Mouse (Mus musculus): ENCODE data around the gene Ccdc177. TPM values are rescaled to one million over a fixed set of nuclear protein-coding genes. Genes with fewer than 3 reads are reported as not detected.
"Not testable (repeated sequence)": the region's sequence is repeated elsewhere in the genome, so short reads cannot be mapped to it uniquely, and the experiment has no call there.

The Ccdc177 gene
- total RNA-seq (2021): not detected
- long read RNA-seq, experiment 1: 0 reads
- long read RNA-seq, experiment 2: 0 reads

DNA sequence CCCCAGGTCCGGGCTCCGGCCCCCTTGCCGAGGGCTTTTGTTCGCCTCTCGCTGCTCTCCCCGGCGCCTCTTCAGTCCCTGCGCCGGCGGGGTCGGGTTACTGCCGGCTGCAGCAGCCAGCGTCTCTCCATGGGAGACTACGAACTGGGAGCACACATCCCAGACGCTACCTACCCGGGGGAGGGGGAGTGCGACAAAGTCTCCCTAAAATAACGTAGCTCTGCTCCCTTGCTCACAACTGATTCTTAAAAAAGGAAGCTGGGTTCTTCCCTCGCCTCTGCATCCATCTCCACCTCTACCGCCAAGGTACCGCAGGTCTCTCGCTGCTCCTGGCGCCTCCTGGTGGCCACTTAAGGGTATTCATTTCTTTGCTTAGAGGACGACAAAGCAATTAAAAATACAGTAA is at the start of gene Ccdc177:
Gene Ccdc177 (minus strand): TSS at position 292 of the 406 bp plus-strand sequence.
- DNase-seq (ENCODE audit: low spot score): peak; percentile 62

GRCm38 (mm10) chr12:80810005-80810404 is 49.5 kb upstream of the Ccdc177 start:
- DNase-seq (ENCODE audit: low spot score): no peak

- no peak for DNase-seq (ENCODE audit: low spot score)
Measured at GRCm38 (mm10) chr12:80807451-80808085, 47.1 kb upstream of the Ccdc177 start.

GRCm38 (mm10) chr12:80804861-80805428 is 44.5 kb upstream of the Ccdc177 start:
- DNase-seq (ENCODE audit: low spot score): no peak

DNA sequence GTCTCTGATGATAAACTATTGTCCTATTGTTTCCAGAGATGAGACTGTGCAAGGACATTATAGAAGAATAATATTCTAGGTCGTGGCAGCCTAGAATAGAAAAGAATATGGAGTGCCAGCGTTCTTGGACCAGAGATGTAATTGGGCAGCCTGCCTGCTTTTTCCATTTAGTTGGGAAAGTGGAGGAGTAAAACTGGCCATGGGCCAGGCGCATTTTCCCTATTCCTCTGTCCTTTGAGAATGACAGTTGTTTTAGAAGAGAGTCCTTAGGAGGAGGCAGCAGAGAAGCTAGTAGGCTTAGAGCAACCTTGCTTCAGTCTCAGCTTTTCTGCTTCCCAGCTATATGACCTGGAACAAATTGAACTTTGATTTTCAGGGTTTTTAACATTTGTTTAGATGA is 43.4 kb upstream of the Ccdc177 start:
- DNase-seq (ENCODE audit: low spot score): peak; percentile 55

DNA sequence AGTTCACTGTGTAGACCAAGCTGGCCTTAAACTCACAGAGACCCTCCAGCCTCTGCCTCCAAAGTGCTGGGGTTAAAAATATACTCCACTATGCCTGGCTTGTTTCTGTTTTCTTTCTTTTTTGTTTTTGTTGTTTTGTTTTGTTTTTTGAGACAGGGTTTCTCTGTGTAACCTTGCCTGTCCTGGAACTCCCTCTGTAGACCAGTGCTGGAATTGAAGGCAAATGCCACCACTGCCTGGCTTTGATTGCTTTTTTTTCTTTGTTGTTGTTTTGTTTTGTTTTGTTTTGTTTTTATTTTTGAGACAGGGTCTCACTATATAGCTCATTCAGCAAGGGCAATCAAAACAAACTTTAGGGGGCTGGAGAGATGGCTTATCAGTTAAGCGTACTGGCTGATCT is 41.0 kb upstream of the Ccdc177 start:
- no peak for DNase-seq (ENCODE audit: low spot score)

DNA sequence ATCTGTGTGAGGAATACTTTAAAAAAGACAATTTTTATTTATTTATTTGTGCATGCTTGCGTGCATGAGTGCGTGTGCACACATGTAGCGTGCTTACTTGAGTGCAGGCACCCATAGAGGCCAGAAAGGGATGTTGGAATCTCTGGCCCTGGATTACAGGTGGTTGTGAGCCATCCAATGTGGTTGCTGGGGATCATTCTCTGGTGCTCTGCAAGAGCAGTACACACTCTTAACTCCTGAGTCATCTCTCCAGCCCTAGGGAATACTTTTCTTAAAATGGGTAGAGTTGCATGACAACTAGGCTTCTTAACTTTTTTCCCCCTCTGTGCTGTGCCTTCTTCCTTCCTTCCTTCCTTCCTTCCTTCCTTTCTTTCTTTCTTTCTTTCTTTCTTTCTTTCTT is 39.7 kb upstream of the Ccdc177 start:
- DNase-seq (ENCODE audit: low spot score): no peak

DNA sequence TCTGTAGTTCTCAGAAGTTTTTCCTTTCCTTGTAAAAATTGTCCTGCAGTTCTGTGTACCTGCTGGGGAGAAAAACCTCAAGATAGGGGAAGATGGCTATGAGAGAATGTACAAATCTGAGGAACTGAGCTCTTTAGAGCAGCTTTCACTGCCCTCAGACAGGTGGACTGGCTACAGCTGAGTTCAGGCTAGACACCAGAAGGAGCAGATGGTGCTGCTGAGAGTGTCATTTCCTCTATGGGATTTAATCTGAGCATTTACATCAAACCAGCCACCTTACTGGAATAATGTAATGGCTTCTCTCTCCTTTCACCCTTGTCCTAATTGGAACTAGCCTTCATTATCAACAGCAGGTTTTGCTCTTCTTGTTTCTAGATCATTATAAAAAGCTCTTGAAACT is 37.8 kb upstream of the Ccdc177 start:
- no peak for DNase-seq (ENCODE audit: low spot score)

GRCm38 (mm10) chr12:80794935-80795785 is 34.7 kb upstream of the Ccdc177 start:
- no peak for DNase-seq (ENCODE audit: low spot score)

DNA sequence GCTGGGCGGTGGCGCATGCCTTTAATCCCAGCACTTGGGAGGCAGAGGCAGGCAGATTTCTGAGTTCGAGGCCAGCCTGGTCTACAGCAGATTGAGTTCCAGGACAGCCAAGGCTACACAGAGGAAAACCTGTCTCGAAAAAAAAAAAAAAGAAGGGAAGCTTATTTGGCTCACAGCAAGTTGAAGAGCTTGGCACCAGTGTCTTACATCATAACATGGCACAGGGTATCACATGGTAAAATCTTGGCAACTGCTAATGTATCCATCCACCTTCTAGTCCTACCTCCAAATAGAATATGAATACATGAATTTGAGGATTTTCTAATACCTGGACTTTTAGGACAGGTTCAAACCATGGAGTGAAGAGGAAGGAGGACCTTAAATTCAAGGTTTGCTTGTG is 34.0 kb upstream of the Ccdc177 start:
- no peak for DNase-seq (ENCODE audit: low spot score)

- DNase-seq (ENCODE audit: low spot score): no peak
Measured at GRCm38 (mm10) chr12:80793535-80793934, 33.0 kb upstream of the Ccdc177 start.

GRCm38 (mm10) chr12:80792867-80793266 is 32.4 kb upstream of the Ccdc177 start:
- no peak for DNase-seq (ENCODE audit: low spot score)

- no peak for DNase-seq (ENCODE audit: low spot score)
Measured at GRCm38 (mm10) chr12:80791571-80792444, 31.3 kb upstream of the Ccdc177 start.

- DNase-seq (ENCODE audit: low spot score): no peak
Measured at GRCm38 (mm10) chr12:80790700-80791570, 30.4 kb upstream of the Ccdc177 start.

DNA sequence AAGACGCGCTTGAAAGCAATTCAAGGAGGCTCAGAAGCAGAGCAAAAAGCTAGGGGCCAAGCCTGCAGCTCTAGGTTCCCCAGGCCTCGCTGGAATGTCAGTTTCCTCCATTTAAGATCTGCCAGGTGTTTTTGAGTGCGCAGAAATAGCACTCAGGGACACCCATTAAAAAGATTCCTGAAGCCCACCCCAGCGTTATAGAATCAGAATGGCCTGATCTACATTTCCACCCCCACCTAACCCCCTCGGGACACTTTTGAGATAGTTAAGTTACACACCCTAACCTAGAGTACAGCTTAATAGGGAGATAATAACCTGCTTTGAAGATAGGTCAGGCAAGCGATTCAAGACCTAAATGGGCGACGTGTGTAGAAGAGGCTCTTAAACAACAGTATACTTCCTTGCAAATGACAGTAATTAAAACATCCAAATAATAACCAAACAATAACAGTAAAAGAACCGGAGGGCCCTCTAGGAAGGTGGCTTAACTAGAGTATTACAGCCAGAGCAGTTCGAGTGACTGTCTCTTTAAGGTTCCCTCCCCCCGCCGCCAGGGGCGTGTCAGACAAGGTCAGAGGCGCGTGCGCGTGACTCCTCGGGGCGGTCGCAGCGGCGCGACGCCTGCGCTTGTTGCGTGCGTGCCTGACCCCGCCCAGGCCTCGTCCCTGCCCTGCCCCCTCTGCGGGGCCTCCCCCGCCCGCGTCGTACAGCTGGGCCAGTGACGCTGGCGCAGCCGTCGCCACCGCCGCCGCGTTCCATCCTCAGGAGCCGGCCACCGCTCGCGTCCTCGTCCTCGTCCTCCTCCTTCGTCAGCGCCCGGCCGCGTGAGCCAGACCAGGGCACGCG is 29.6 kb upstream of the Ccdc177 start, which contains the start of gene Susd6:
Gene Susd6 (plus strand): TSS at position 662 of the 846 bp plus-strand sequence.
- peak; percentile 99 for DNase-seq (ENCODE audit: low spot score)

GRCm38 (mm10) chr12:80789276-80789675 is 28.8 kb upstream of the Ccdc177 start:
- not testable (repeated sequence) for DNase-seq (ENCODE audit: low spot score)

- DNase-seq (ENCODE audit: low spot score): no peak
Measured at GRCm38 (mm10) chr12:80788188-80788587, 27.7 kb upstream of the Ccdc177 start.

DNA sequence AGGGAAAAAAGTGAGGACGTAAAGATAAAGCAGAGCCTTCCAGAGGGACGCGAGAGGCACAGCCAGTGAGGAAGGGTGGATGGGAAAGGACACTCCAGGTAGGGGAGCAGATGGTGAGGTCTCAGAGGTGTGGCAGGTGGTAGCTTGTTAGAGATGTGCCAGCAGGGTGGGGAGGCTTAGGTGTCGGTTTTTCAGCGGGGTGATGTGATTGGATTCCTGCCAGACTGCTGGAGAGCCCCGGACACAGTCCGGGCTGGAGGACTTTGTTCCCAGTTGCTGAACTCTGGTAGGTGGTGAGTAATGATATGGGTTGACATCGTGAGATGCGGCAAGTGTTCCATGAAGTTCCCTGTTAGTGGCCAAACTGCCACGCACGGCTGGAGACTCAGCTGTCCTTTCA is 27.1 kb upstream of the Ccdc177 start:
- no peak for DNase-seq (ENCODE audit: low spot score)

DNA sequence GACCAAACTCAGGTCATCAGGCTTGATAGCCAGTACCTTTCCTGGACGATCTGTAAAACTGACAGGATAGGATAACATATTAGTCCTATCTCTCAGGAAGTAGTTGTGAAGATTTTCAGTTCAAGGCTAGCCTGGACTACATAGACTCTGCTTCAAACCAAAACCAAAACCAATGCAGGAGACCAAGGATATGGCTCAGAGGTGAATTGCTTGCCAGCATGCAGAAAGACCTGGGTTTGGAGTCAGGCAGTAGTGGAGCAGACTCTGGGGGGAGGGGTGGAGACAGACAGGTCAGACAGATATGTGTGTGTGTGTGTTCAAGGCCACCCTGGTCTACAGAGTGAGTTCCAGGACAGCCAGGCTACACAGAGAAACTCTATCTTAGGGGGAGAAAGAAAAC is 26.1 kb upstream of the Ccdc177 start:
- DNase-seq (ENCODE audit: low spot score): no peak
